Comparison of ENCODE assay signal across 16 mouse cellular contexts in the genomic region with DNA sequence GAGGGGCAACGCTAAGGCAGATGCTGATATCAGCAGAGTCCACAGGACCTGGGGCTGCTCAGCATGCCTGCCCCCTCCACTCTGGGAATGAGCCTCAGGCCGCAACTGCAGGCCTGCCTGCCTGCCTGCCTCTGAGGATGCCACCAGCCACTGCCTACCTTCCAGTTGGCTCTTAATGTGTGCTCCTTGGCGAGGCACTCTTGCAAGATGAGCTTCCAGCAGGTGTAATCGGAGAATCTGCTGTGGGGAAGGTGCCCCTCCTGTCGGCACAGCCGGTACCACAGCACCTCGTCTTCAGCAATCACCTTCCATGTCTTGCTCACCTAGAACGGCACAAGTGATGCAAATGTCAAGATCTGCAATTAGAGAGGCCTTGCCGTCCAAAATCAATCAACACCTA. TPM values are rescaled to one million over a fixed set of nuclear protein-coding genes. Genes with fewer than 3 reads are reported as not detected.
DNase-seq lines count a peak whose midpoint lies in the region; ATAC-seq and TF ChIP-seq lines count a peak whose summit lies in the region.
"Had no signal": no experiment of that assay in that cellular context is flagged by ENCODE, and none has a peak within 500 bp of the region (broad histone marks: within the 10 kb centered on the region; RNA-seq: fewer than 3 reads in every experiment).

No protein-coding gene starts in this region.

- H3K9ac ChIP-seq in heart, embryonic 16.5 days (ENCODE audit: low read length), result no peak overlapping the region
- H3K9ac ChIP-seq in forebrain, embryonic 16.5 days (replicated peaks; ENCODE audit: low read depth, low read length), result no peak overlapping the region
- H3K9ac ChIP-seq: limb, embryonic 12.5 days; liver, embryonic 14.5 days had no signal

- peak; percentile 80 for DNase-seq in gastrocnemius, adult 2 months
- DNase-seq in gastrocnemius, postnatal 4 days (ENCODE audit: low spot score in 2 of 2), result no peak
- no peak for DNase-seq in heart, adult 9 months (ENCODE audit: low spot score in 2 of 2)
- DNase-seq in brain, adult 2 months (ENCODE audit: low read depth, low spot score), result peak; percentile 60
- DNase-seq: adrenal gland, postnatal 10 days; B cell, adult 2 months; kidney, adult 2 months had no signal

- 47% methylated on average over 9 of the region's 9 CpGs for WGBS in heart, embryonic 16.5 days
- WGBS in forebrain, embryonic 16.5 days, result 65% methylated on average over 9 of the region's 9 CpGs

- H3K27ac ChIP-seq in gastrocnemius, adult 2 months, result peak overlapping the region; percentile 61
- H3K27ac ChIP-seq in heart, embryonic 16.5 days (ENCODE audit: low read length), result peak overlapping the region; percentile 62
- H3K27ac ChIP-seq in forebrain, embryonic 16.5 days (ENCODE audit: low read length), result no peak overlapping the region
- H3K27ac ChIP-seq: hindbrain, embryonic 10.5 days; limb, embryonic 12.5 days; liver, embryonic 14.5 days had no signal

- H3K27me3 ChIP-seq in heart, embryonic 16.5 days (ENCODE audit: control insufficient read depth, insufficient read depth, low read length), result no peaks in the 10 kb centered on the region
- no peaks in the 10 kb centered on the region for H3K27me3 ChIP-seq in forebrain, embryonic 16.5 days (replicated peaks; ENCODE audit: control insufficient read depth, insufficient read depth, low read length)
- H3K27me3 ChIP-seq: limb, embryonic 12.5 days had no signal

- peak; percentile 48 for TF ChIP-seq CTCF in gastrocnemius, adult 2 months (IDR thresholded peaks at IDR 0.05)

- no peaks in the 10 kb centered on the region for H3K9me3 ChIP-seq in heart, embryonic 16.5 days (replicated peaks; ENCODE audit: control insufficient read depth, low read length)
- H3K9me3 ChIP-seq in forebrain, embryonic 16.5 days (ENCODE audit: control insufficient read depth, low read length), result no peaks in the 10 kb centered on the region
- H3K9me3 ChIP-seq: hindbrain, embryonic 10.5 days; limb, embryonic 12.5 days had no signal

- intact Hi-C loops in gastrocnemius, adult 2 months (cut with DNase I), result no loop called here

- no peak overlapping the region for H3K4me3 ChIP-seq in gastrocnemius, adult 2 months
- H3K4me3 ChIP-seq in heart, embryonic 16.5 days (ENCODE audit: low read length), result no peak overlapping the region
- no peak overlapping the region for H3K4me3 ChIP-seq in forebrain, embryonic 16.5 days (replicated peaks; ENCODE audit: low read length)
- H3K4me3 ChIP-seq: erythroblast, embryonic 14.5 days; hindbrain, embryonic 10.5 days; limb, embryonic 12.5 days had no signal

- H3K36me3 ChIP-seq in heart, embryonic 16.5 days (ENCODE audit: control insufficient read depth, insufficient read depth), result no peaks in the 10 kb centered on the region
- H3K36me3 ChIP-seq in forebrain, embryonic 16.5 days (ENCODE audit: control insufficient read depth, insufficient read depth), result peaks cover 4% of the 10 kb centered on the region; the same call in 1 of the 2 replicates

- peaks cover 28% of the 10 kb centered on the region for H3K4me1 ChIP-seq in heart, embryonic 16.5 days (ENCODE audit: control insufficient read depth, insufficient read depth, low read length)
- H3K4me1 ChIP-seq in forebrain, embryonic 16.5 days (replicated peaks; ENCODE audit: control insufficient read depth, insufficient read depth, low read length), result peaks cover 15% of the 10 kb centered on the region

- no peak overlapping the region for H3K4me2 ChIP-seq in heart, embryonic 16.5 days (ENCODE audit: low read depth, low read length)
- H3K4me2 ChIP-seq in forebrain, embryonic 16.5 days (ENCODE audit: low read length), result no peak overlapping the region
- H3K4me2 ChIP-seq: limb, embryonic 12.5 days had no signal

- ATAC-seq in heart, embryonic 16.5 days (replicated peaks; ENCODE audit: extremely low read depth, insufficient read depth, low FRiP score), result peak; percentile 24
- ATAC-seq in forebrain, embryonic 16.5 days, result peak; percentile 28; the same call in 1 of the 2 replicates
- no peak for ATAC-seq in CD4-positive, CD25-positive, alpha-beta regulatory T cell, adult 4 months

RNA-seq across cellular contexts. Expression of a gene that starts 26.6 kb away (rescaled TPM):
- total RNA-seq in gastrocnemius, adult 2 months (2021), result 10 to 100 TPM; 20.8 to 24.2 TPM
- 10 to 100 TPM; 60.2 to 61.6 TPM for total RNA-seq in gastrocnemius, postnatal 4 days (2021)
- polyA plus RNA-seq in heart, embryonic 16.5 days (2015; fragmentation: Nextera tagmentation; extraction: Ambion mirVana), result 18.6 and 21.6 TPM in 2 replicates
- 21.5 and 24.7 TPM in 2 replicates for polyA plus RNA-seq in forebrain, embryonic 16.5 days (2015; fragmentation: Nextera tagmentation; extraction: Ambion mirVana)
- polyA plus RNA-seq in CD4-positive, CD25-positive, alpha-beta regulatory T cell, adult 4 months (2017; shearing (Covaris generic)), result 1 to 10 TPM; 3.1 to 3.3 TPM

RNA-seq across cellular contexts. Expression of a gene that starts 35.8 kb away (rescaled TPM):
- total RNA-seq in gastrocnemius, adult 2 months (2021), result under 1 TPM; 0.08 to 0.15 TPM
- not detected for total RNA-seq in gastrocnemius, postnatal 4 days (2021)
- polyA plus RNA-seq in heart, embryonic 16.5 days (2015; fragmentation: Nextera tagmentation; extraction: Ambion mirVana), result 0.08 TPM in 1 of 2 replicates, not detected in the other
- 2.3 and 3.3 TPM in 2 replicates for polyA plus RNA-seq in forebrain, embryonic 16.5 days (2015; fragmentation: Nextera tagmentation; extraction: Ambion mirVana)
- not detected for polyA plus RNA-seq in CD4-positive, CD25-positive, alpha-beta regulatory T cell, adult 4 months (2017; shearing (Covaris generic))
- total RNA-seq: common myeloid progenitor, adult 5-6 weeks had no signal
- polyA plus RNA-seq: erythroblast, embryonic 14.5 days; large intestine, adult 2 months had no signal

Comparison
In these comparisons a context has a peak if more than half of its experiments do, and no peak if none do; other contexts are left out.
1. DNase-seq: peak in gastrocnemius, adult 2 months (single experiment) and brain, adult 2 months (single experiment); none in gastrocnemius, postnatal 4 days (0 of 2) and heart, adult 9 months (0 of 2).